Mouse (Mus musculus) cerebellum, adult 9-10 months (tissue): ENCODE measurements at regions not wholly inside any gene's neighbourhood (a gene's known extent, or its start where the extent isn't known, plus 50 kb on each side); places are given as distances from the start of the nearest gene placed in this dataset.

Experiments
- DNase-seq: peaks from one replicate; pipeline ENCODE4 v3.0.0; 2022

- no peak for DNase-seq
Observed at GRCm38 (mm10) chr14:73730796-73731195, 69.8 kb downstream of the Gm21750 start.

GRCm38 (mm10) chr14:73732161-73732560 is 71.1 kb downstream of the Gm21750 start:
- peak; percentile 3 for DNase-seq

- DNase-seq = no peak
Observed at GRCm38 (mm10) chr14:73750790-73751189, 89.8 kb downstream of the Gm21750 start.

- DNase-seq = no peak
Observed at GRCm38 (mm10) chr14:73759986-73760385, 99.0 kb downstream of the Gm21750 start.

GRCm38 (mm10) chr14:73772964-73773363 is 111.9 kb downstream of the Gm21750 start:
- DNase-seq = no peak

- no peak for DNase-seq
Observed at GRCm38 (mm10) chr14:73773810-73774209, 112.8 kb downstream of the Gm21750 start.

- peak; percentile 19 for DNase-seq
Observed at GRCm38 (mm10) chr14:73776066-73776465, 115.0 kb downstream of the Gm21750 start.

GRCm38 (mm10) chr14:73807169-73807568 is 146.1 kb downstream of the Gm21750 start:
- DNase-seq = no peak

- DNase-seq = no peak
Observed at GRCm38 (mm10) chr14:73838890-73839289, 177.9 kb downstream of the Gm21750 start.

GRCm38 (mm10) chr14:73861782-73862181 is 200.8 kb downstream of the Gm21750 start:
- no peak for DNase-seq

- DNase-seq = no peak
Observed at GRCm38 (mm10) chr14:73874337-73874736, 213.3 kb downstream of the Gm21750 start.

GRCm38 (mm10) chr14:73875916-73876315 is 214.9 kb downstream of the Gm21750 start:
- DNase-seq = no peak

- no peak for DNase-seq
Observed at GRCm38 (mm10) chr14:73878267-73878666, 217.2 kb downstream of the Gm21750 start.

- DNase-seq = no peak
Observed at GRCm38 (mm10) chr14:73878866-73879419, 217.9 kb downstream of the Gm21750 start.

- no peak for DNase-seq
Observed at GRCm38 (mm10) chr14:73891451-73891850, 230.4 kb downstream of the Gm21750 start.

GRCm38 (mm10) chr14:73894844-73895243 is 233.8 kb downstream of the Gm21750 start:
- DNase-seq = no peak

GRCm38 (mm10) chr14:73895266-73895665 is 234.2 kb downstream of the Gm21750 start:
- no peak for DNase-seq

GRCm38 (mm10) chr14:73899078-73899477 is 238.1 kb downstream of the Gm21750 start:
- no peak for DNase-seq

- DNase-seq = no peak
Observed at GRCm38 (mm10) chr14:73902085-73902713, 241.2 kb downstream of the Gm21750 start.

- no peak for DNase-seq
Observed at GRCm38 (mm10) chr14:73913756-73914448, 252.9 kb downstream of the Gm21750 start.

- DNase-seq = no peak
Observed at GRCm38 (mm10) chr14:73915990-73916389, 255.0 kb downstream of the Gm21750 start.

GRCm38 (mm10) chr14:73931095-73931494 is 270.1 kb downstream of the Gm21750 start:
- DNase-seq = no peak

- no peak for DNase-seq
Observed at GRCm38 (mm10) chr14:73947316-73947715, 286.3 kb downstream of the Gm21750 start.

- DNase-seq = no peak
Observed at GRCm38 (mm10) chr14:73952511-73952910, 291.5 kb downstream of the Gm21750 start.
